ENCODE assay signal across 9 mouse cellular contexts in genomic region chrX:106964326-106964725, GRCm38 (mm10). TPM values are rescaled to one million over a fixed set of nuclear protein-coding genes. Genes with fewer than 3 reads are reported as not detected.
DNase-seq lines count a peak whose midpoint lies in the region; ATAC-seq and TF ChIP-seq lines count a peak whose summit lies in the region.
"Had no signal": no experiment of that assay in that cellular context is flagged by ENCODE, and none has a peak within 500 bp of the region (broad histone marks: within the 10 kb centered on the region; RNA-seq: fewer than 3 reads in every experiment).

No protein-coding gene starts in this region.

- TF ChIP-seq POLR2A in brain, embryonic 14.5 days (IDR thresholded peaks at IDR 0.05; ENCODE audit: borderline replicate concordance, extremely low read depth, insufficient read depth, insufficient read length, poor library complexity, severe bottlenecking) = no peak
- TF ChIP-seq POLR2A in limb, embryonic 14.5 days (IDR thresholded peaks at IDR 0.05; ENCODE audit: borderline replicate concordance, extremely low read depth, insufficient read depth, insufficient read length) = no peak

- H3K27ac ChIP-seq in heart, embryonic 10.5 days = no peak overlapping the region
- no peak overlapping the region for H3K27ac ChIP-seq in limb, embryonic 14.5 days (replicated peaks; ENCODE audit: low read depth, low read length)
- H3K27ac ChIP-seq in kidney, embryonic 15.5 days = no peak overlapping the region
- H3K27ac ChIP-seq: liver, embryonic 13.5 days had no signal

- no peaks in the 10 kb centered on the region for H3K9me3 ChIP-seq in heart, embryonic 10.5 days
- H3K9me3 ChIP-seq in limb, embryonic 14.5 days (ENCODE audit: control insufficient read depth, low read length) = no peaks in the 10 kb centered on the region
- no peaks in the 10 kb centered on the region for H3K9me3 ChIP-seq in kidney, embryonic 15.5 days (replicated peaks)
- H3K9me3 ChIP-seq: liver, embryonic 13.5 days had no signal

- peak; percentile 46 to 47 for DNase-seq in heart, adult 18-20 months
- DNase-seq in heart, embryonic 10.5 days (ENCODE audit: low spot score) = no peak
- DNase-seq in 416B (ENCODE audit: low read depth) = peak; percentile 5
- peak; percentile 67 for DNase-seq in brain, embryonic 14.5 days (ENCODE audit: low read depth)
- DNase-seq in limb, embryonic 14.5 days (ENCODE audit: low spot score) = peak; percentile 39
- DNase-seq in frontal cortex, postnatal 14 days (ENCODE audit: low spot score in 2 of 2) = no peak
- no peak for DNase-seq in frontal cortex, adult 2 months (ENCODE audit: extremely low spot score in 1 of 2, low spot score in 1 of 2)
- DNase-seq: liver, embryonic 13.5 days had no signal

- ATAC-seq in limb, embryonic 14.5 days (ENCODE audit: low FRiP score, low read depth) = no peak; the same call in 1 of the 2 replicates
- no peak for ATAC-seq in kidney, embryonic 15.5 days (replicated peaks; ENCODE audit: low FRiP score)

- WGBS in heart, embryonic 10.5 days = 77% methylated on average over 2 of the region's 2 CpGs
- WGBS in limb, embryonic 14.5 days = 57% methylated on average over 2 of the region's 2 CpGs
- 54% methylated on average over 2 of the region's 2 CpGs for WGBS in kidney, embryonic 15.5 days

- H3K27me3 ChIP-seq in heart, embryonic 10.5 days (ENCODE audit: insufficient read depth, poor library complexity, severe bottlenecking) = no peaks in the 10 kb centered on the region
- H3K27me3 ChIP-seq in limb, embryonic 14.5 days (ENCODE audit: control insufficient read depth, insufficient read depth, low read length) = no peaks in the 10 kb centered on the region
- H3K27me3 ChIP-seq in kidney, embryonic 15.5 days = no peaks in the 10 kb centered on the region; the same call in 1 of the 2 replicates
- H3K27me3 ChIP-seq: liver, embryonic 13.5 days had no signal

- no peak for TF ChIP-seq CTCF in brain, embryonic 14.5 days (IDR thresholded peaks at IDR 0.05; ENCODE audit: borderline replicate concordance, extremely low read depth, insufficient read depth, insufficient read length)

- no peak overlapping the region for H3K9ac ChIP-seq in limb, embryonic 14.5 days (ENCODE audit: low read depth, low read length, severe bottlenecking)
- H3K9ac ChIP-seq in kidney, embryonic 15.5 days = no peak overlapping the region
- H3K9ac ChIP-seq: liver, embryonic 13.5 days had no signal

- no peaks in the 10 kb centered on the region for H3K36me3 ChIP-seq in heart, embryonic 10.5 days
- H3K36me3 ChIP-seq in limb, embryonic 14.5 days (ENCODE audit: control insufficient read depth, insufficient read depth, low read length) = no peaks in the 10 kb centered on the region
- H3K36me3 ChIP-seq in kidney, embryonic 15.5 days = no peaks in the 10 kb centered on the region
- H3K36me3 ChIP-seq: liver, embryonic 13.5 days had no signal

- H3K4me3 ChIP-seq in heart, embryonic 10.5 days = no peak overlapping the region
- H3K4me3 ChIP-seq in limb, embryonic 14.5 days (replicated peaks; ENCODE audit: low read length) = no peak overlapping the region
- H3K4me3 ChIP-seq in kidney, embryonic 15.5 days (replicated peaks) = no peak overlapping the region
- H3K4me3 ChIP-seq: liver, embryonic 13.5 days had no signal

- no peaks in the 10 kb centered on the region for H3K4me1 ChIP-seq in heart, embryonic 10.5 days
- no peaks in the 10 kb centered on the region for H3K4me1 ChIP-seq in limb, embryonic 14.5 days (ENCODE audit: control insufficient read depth, insufficient read depth, low read length)
- H3K4me1 ChIP-seq in kidney, embryonic 15.5 days = no peaks in the 10 kb centered on the region
- H3K4me1 ChIP-seq: liver, embryonic 13.5 days had no signal

- H3K4me2 ChIP-seq in limb, embryonic 14.5 days (replicated peaks; ENCODE audit: low read depth, low read length, severe bottlenecking) = no peak overlapping the region
- no peak overlapping the region for H3K4me2 ChIP-seq in kidney, embryonic 15.5 days
- H3K4me2 ChIP-seq: liver, embryonic 13.5 days had no signal

RNA-seq across cellular contexts. Expression of gene Lpar4, which starts 43.9 kb away (rescaled TPM):
- total RNA-seq in heart, adult 18-20 months (2021) = under 1 TPM; 0.52 to 0.54 TPM
- 5.2 and 8.7 TPM in 2 replicates for polyA plus RNA-seq in heart, embryonic 10.5 days (2016; fragmentation: Nextera tagmentation; extraction: Ambion mirVana)
- polyA plus RNA-seq in brain, embryonic 14.5 days (2012; rRNA removed) = 2.9 and 3.9 TPM in 2 replicates
- polyA plus RNA-seq in limb, embryonic 14.5 days (2012; rRNA removed) = 19.4 and 24.6 TPM in 2 replicates
- 41.6 and 46.1 TPM in 2 replicates for polyA plus RNA-seq in limb, embryonic 14.5 days (2014; fragmentation: Nextera tagmentation; extraction: Ambion mirVana)
- 15.3 and 16.6 TPM in 2 replicates for polyA plus RNA-seq in kidney, embryonic 15.5 days (2015; fragmentation: Nextera tagmentation; extraction: Ambion mirVana)
- polyA plus RNA-seq in frontal cortex, adult 2 months (2012; rRNA removed) = 1.1 and 1.3 TPM in 2 replicates

Comparison
In these comparisons a context has a peak if more than half of its experiments do, and no peak if none do; other contexts are left out.
1. DNase-seq: peak in heart, adult 18-20 months (2 of 2), 416B (single experiment), brain, embryonic 14.5 days (single experiment) and limb, embryonic 14.5 days (single experiment); none in heart, embryonic 10.5 days (single experiment), frontal cortex, postnatal 14 days (0 of 2) and frontal cortex, adult 2 months (0 of 2).